Mouse (Mus musculus) inflammation-experienced regulatory T-cells (primary cell): Measurements from ENCODE around the gene Apoa1. TPM values are rescaled to one million over a fixed set of nuclear protein-coding genes. Genes with fewer than 3 reads are reported as not detected.

Source experiments
- polyA plus RNA-seq, 2 experiments: library from polyadenylated mRNA; unstranded; fragments of 100-300 nt; shearing (Covaris generic); gene quantifications; one replicate each; pipeline ENCODE4 v1.2.1; 2017

The Apoa1 gene
- 1 to 10 TPM in 1 of 2 experiments, not detected in 1; 1.5 TPM for polyA plus RNA-seq

DNA sequence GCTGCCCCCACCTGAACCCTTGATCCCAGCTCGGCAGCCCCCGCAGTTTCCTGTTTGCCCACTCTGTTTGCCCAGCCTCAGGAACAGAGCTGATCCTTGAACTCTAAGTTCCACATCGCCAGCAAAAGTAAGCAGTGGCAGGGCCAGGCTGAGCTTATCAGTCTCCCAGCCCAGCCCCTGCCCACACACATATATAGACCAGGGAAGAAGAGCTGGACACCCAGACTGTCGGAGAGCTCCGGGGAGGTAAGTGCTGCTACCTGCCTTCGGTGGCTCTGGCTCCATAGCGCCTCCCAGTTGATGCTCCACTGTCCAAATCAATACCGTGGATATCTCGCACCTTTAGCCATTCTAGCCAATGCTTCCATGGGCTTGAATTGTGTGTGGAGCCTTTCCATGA is at the start of gene Apoa1:
Gene Apoa1, plus strand, starts transcription at position 90 of the 400 bp plus-strand sequence.

DNA sequence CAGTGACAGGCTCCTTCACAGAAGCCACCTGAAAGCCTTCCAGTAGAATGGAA is 7.0 kb downstream of the Apoa1 start, which contains the start of gene Apoc3:
Gene Apoc3, minus strand, starts transcription at position 41 of the 53 bp plus-strand sequence.

DNA sequence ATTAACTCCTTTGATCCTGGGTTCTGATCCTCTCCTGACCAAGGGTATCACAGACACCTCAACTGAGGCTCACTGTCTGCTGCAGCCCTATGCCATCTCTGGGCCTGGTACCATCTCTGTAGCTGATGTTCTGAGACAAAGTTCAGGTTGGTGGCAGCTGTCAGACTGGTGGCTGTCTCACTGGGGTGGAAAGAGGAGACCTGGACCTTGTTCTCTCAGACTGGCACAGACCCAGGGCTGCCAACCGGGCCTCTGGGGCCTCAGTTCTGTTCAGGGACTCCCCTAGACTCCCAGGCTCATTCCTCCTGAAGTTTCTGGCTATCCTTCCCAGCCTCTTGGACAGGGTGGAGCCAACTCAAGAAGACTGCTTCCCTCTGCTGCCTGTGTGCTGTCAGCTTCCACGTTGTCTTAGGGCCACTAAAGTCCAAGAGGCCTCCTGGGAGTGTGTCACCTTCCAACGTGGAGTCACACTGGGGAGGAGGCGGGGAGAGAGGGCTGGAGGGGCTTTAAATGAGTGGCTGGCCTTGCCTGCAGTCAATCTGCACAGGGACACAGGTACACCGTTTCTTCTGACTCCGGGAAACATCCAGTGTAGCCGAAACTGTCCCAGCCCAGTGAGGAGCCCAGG is 12.3 kb downstream of the Apoa1 start, which contains the start of gene Apoa4:
Gene Apoa4, plus strand, starts transcription at position 171 of the 628 bp plus-strand sequence.

DNA sequence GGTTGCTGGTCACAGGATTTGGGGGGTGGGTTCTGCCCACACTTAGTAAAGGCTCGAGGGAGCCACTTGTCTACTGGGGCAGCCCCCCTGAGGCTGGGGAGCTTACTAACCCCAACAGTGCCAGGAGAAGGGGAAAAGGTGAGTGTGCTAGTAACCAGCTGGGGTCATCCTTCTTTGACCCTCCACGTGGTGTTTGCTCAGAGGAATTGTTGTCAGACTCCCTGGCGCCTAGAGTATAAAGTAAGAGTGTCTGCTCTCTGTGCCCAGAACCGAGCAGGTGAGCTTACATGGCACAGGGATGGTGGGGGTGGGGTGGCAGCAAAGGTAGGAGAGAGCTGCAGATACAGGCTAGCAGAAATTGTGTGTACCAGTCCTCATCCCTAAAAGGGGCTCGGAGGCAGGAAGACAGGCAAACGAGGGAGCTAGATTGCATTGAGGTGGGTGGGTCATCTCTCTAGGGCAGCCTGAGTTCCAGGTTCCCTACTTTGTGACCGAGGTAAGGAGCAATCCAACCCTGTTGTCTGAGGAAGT is 40.0 kb downstream of the Apoa1 start, which contains the start of gene Apoa5:
Gene Apoa5, plus strand, starts transcription at position 291 of the 531 bp plus-strand sequence.

DNA sequence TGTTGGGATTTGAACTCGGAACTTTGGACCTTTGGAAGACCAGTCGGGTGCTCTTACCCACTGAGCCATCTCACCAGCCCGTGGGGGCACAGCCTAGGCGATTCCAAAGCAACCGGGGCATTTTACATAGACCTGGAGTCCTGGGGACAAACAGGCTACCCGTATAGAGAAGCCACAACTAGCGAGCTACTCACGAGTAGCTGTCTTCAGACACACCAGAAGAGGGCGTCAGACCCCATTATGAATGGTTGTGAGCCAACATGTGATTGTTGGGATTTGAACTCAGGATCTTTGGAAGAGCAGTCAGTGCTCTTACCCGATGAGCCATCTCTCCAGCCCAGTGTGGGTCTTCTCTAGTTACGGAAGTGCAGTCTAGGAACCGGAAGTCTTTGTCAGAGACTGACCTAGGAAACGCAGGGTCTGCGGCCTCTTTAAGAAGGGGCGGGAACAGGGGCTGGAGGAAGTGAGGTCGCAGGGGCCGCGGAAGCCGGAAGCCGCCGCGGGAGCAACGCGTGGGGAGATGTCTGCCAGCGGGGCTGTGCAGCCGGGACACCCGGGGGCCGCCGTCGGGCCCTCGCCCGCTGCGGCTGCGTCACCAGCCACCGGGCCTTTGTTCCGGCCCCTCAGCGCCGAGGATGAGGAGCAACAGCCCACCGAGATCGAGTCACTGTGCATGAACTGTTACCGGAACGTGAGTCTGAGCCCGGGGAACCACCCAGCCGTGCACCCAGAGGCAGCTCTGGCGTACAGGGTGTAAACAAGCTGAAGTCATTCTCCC is 44.5 kb downstream of the Apoa1 start, which contains the start of gene Zpr1:
Gene Zpr1, plus strand, starts transcription at position 388 of the 778 bp plus-strand sequence.

Other genes with a start within 250 kb of the Apoa1 start
- gene Pafah1b2, start 215.9 kb upstream of the Apoa1 start, polyA plus RNA-seq = 10 to 100 TPM; 80.7 to 82.9 TPM
- 10 to 100 TPM; 20.8 to 34.2 TPM for gene Sik3, start 215.8 kb upstream of the Apoa1 start, polyA plus RNA-seq
- gene Apoc3, start 7.1 kb downstream of the Apoa1 start, polyA plus RNA-seq = not detected
- gene Apoa4, start 12.1 kb downstream of the Apoa1 start, polyA plus RNA-seq = under 1 TPM in 1 of 2 experiments, not detected in 1; 0.13 TPM
- not detected for gene Apoa5, start 40.1 kb downstream of the Apoa1 start, polyA plus RNA-seq
- 100 to 1,000 TPM; 102 to 141 TPM for gene Zpr1, start 44.5 kb downstream of the Apoa1 start, polyA plus RNA-seq
- gene Bud13, start 54.4 kb downstream of the Apoa1 start, polyA plus RNA-seq = 10 to 100 TPM; 21.1 to 39.4 TPM
- gene 4931429L15Rik, start 91.4 kb downstream of the Apoa1 start, polyA plus RNA-seq = not detected